Mouse (Mus musculus) liver, embryonic 14.5 days (tissue): Measurements from ENCODE around the gene Ift52.

Experiments used
- CTCF ChIP-seq: IDR thresholded peaks from 2 replicates; pipeline ENCODE4 v1.5.1; 2016; ENCODE audit warnings: antibody characterized with exemption, low read depth, control low read depth
- EP300 ChIP-seq: IDR thresholded peaks from 2 replicates; pipeline ENCODE4 v1.6.1; 2016; ENCODE audit warnings: antibody characterized with exemption, low read depth

- TF ChIP-seq CTCF: no peak
- no peak for TF ChIP-seq EP300
These were observed 14.6 kb downstream of the Ift52 start for GRCm38 (mm10) chr2:163031757-163032156.
